Mouse (Mus musculus) common myeloid progenitor, adult 5-6 weeks (primary cell): Measurements from ENCODE around the gene Msantd2. TPM values are rescaled to one million over a fixed set of nuclear protein-coding genes. Genes with fewer than 3 reads are reported as not detected.
A peak's percentile ranks its signal among the peaks of the same experiment; 100 is the strongest.

Source experiments
- ATAC-seq: replicated peaks from 2 replicates; pipeline ENCODE4 v1.8.0; 2016; ENCODE audit warnings: low read depth, mild to moderate bottlenecking, moderate TSS enrichment, inconsistent platforms; ENCODE audit not compliant: poor library complexity, severe bottlenecking
- total RNA-seq: library from RNA; stranded (forward); fragments of 200-1000, 187-1606 nt; gene quantifications from 2 replicates; pipeline ENCODE4 v1.2.3, GENCODE M21; 2017

Gene Msantd2
- total RNA-seq, 1 experiment from 2014 or later = 37.0 TPM

DNA sequence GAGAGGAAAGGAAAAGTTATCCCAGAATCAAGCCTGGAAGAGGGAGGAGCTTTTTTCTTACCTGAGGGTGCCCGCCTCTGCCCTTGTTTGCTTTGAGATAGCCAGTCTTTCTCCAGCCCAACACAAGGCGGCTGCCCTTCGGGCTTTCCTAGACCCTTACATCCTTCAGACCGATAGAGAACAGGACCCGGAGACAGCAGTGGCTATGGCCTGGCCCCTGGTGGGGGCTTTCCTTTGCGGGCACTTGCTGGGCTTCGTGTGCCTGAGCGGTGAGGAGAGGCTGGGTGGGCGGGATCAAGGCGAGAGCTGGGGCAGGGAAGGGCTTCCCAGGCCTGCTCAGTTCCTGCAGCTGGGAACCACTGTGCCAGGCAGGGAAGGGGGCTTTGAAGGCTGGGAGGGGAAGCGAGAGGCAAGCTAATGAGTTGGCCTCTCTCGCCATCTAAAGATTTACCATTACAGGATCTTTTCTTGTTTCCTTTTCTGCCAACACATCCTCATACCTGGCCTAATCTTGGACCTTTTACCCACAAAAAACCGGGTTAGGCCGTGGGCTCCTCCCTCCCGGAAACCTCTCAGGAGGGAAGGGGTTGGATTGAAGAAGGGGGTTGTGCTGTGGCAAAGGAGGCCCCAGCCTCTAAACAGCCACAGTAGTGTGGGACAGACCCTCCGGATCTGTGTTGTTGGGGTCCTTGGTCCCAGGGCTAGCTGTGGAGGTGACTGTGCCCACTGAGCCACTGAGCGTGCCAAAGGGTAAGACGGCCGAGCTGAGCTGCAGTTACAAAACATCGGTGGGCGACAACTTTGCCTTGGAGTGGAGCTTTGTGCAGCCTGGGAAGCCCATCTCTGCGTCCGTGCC is 50.3 kb downstream of the Msantd2 start, which contains the start of gene Vsig2:
Gene Vsig2 (plus strand): TSS at position 86 of the 856 bp plus-strand sequence.
- no peak for ATAC-seq

DNA sequence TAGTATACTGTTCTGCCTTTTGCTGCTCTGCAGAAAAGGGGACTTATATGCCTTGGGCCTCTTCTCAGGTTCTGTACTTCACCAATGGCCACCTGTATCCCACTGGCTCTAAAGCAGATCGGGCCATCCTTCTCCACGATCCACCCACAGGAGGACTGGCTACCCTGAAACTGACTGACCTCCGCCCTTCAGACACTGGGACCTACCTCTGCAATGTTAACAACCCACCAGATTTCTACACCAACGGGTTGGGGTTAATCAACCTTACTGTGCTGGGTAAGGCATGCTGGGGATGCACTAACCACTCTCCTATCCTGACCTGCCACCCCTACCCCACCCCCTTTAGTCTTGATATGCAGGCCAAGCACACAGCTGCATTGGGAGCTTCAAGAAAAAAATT is 51.1 kb downstream of the Msantd2 start:
- ATAC-seq = no peak

DNA sequence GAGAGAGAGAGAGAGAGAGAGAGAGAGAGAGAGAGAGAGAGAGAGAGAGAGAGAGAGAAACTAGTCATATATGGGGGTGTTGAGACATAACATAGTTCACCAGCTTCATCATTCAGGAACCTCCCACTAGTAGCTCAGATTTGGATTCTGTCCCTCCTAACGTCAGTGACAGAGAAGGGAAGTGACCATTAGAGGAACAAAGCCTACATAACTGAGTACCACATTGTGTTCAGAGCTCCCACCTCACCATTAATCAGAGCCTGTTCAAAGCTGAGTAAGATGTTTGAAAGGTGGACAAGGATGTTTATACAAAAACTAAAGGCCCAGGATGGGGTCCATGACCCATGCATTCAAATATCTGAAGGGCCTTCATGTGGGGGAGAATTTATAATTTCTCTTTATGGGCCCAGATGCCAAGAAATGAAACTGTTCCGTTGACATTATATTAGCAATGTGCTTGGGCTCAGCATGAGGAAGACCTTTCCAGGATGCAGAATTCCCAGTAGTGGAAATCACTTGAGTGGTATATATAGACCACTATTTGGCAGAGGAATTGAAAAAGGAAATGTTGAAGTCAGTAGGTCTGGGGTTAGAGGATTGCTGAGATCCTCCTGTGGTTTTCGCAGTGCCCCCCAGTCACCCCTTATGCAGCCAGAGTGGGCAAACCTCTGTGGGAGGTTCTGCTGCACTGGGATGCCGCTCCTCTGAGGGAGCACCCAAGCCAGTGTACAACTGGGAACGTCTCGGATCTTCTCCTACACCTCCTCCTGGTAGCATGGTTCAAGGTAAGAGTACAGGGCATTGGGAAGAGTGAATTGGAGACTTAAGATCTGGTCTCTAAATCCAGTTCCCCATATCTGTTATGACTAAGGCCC is 51.8 kb downstream of the Msantd2 start:
- ATAC-seq = no peak

DNA sequence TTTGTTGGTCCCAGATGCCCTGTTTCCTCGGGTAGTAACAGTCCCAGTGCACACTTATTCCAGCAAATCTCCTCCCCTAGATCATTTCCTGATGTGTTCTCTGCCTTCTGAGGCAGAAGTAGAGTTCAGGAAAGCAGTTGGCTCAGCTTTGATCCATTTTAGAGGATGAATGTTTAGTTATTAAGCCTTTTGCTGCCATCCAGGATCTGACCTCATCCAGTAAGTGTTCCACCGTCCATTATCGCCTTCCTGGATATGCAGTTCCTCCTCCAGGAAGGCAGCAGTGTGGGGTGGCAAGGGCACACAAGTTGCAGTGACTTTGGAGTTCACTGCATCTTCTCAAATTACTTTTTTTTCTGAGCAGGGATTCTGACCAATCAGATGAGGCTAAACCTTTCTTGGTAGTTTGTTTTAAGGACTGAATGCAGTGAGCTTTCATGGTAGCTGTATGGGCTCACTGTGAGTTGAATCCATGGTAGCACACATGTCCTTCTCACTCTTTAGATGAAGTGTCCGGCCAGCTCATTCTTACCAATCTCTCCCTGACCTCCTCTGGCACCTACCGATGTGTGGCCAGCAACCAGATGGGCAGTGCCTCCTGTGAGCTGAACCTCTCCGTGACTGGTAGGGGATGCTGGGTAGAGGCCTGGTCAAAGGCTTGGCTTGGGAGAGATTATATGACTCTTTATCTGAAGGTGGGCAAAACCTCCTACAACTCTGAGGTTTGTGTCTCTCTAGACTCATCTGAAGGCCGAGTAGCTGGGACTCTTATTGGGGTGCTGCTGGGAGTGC is 52.9 kb downstream of the Msantd2 start:
- no peak for ATAC-seq

GRCm38 (mm10) chr9:37543869-37544440 is 54.8 kb downstream of the Msantd2 start:
- no peak for ATAC-seq

- peak; percentile 74 for ATAC-seq
These were observed 55.5 kb downstream of the Msantd2 start for GRCm38 (mm10) chr9:37544447-37545165.

GRCm38 (mm10) chr9:37545166-37545610 is 56.1 kb downstream of the Msantd2 start:
- no peak for ATAC-seq

- no peak for ATAC-seq
These were observed 56.8 kb downstream of the Msantd2 start for GRCm38 (mm10) chr9:37545847-37546452.

- ATAC-seq = no peak
These were observed 57.8 kb downstream of the Msantd2 start for GRCm38 (mm10) chr9:37546889-37547288.

- ATAC-seq = no peak
These were observed 61.3 kb downstream of the Msantd2 start for GRCm38 (mm10) chr9:37550435-37550834.

GRCm38 (mm10) chr9:37551751-37552531 is 62.8 kb downstream of the Msantd2 start:
- ATAC-seq = peak; percentile 33

DNA sequence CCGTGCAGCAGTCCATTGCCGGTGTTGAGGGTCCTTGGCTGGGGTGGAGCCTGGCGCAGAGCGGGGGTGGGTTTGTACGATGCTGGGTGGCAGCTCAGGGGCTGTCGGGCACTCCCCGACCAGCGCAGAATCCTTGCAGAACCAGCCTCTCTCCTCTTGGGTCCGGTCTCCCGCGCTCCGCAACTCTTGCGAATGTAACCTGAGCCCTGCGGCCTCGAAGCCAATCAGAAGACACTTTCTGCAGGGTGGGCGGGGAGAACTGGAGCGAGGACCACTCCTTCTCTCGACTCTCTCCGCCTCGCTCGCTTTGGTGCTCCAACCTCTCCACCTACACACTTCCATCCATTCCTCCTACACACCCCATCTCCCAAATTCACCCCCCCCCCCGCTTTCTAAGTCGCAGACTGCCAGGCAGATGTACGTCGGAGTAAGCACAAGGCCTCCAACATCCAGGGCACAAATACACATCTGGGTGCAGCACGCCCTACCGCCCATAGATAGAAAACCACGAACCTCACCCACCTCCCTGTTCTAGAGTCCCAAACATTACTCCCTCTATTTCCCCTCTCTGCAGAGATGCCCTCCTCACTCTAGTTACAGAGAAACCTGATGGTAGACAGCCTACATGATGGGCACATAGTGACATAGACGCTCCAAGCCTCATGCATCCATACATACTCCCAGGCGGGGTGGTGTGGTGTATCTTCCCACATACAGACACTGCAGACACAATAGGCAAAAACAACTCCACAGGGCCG is 63.6 kb downstream of the Msantd2 start, which contains the start of gene Nrgn:
Gene Nrgn (minus strand): TSS at position 369 of the 758 bp plus-strand sequence.
- peak; percentile 77 for ATAC-seq

- peak; percentile 69 for ATAC-seq
These were observed 65.2 kb downstream of the Msantd2 start for GRCm38 (mm10) chr9:37554279-37554678.

GRCm38 (mm10) chr9:37554838-37555748 is 66.0 kb downstream of the Msantd2 start, which contains the start of gene Siae:
Gene Siae (plus strand): TSS chr9:37555698.
- no peak for ATAC-seq

- no peak for ATAC-seq
These were observed 67.2 kb downstream of the Msantd2 start for GRCm38 (mm10) chr9:37556366-37556765.

DNA sequence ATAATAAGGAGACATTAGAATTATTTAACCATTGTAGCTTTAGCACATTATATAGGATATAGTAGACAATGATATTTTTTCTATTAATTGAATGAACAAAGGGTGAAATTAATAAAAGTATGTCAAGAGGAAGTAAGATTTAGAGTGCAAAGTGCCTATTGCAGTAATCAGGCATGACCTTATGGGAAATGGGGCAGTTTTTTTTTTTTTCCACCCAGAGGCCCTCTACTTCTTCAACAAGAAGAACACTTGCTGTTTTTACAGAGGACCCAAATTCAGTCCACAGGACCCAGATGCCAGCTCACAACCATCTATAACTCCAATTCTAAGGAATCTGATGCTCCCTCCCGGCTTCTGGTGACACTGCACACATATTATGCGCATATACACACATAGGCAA is 71.5 kb downstream of the Msantd2 start:
- ATAC-seq = 0 out of 2 replicates have a peak, but pooled peaks have one; percentile 37
